Mouse (Mus musculus) retina, embryonic 14.5 days (tissue): ENCODE results near the gene Bik.
A peak's percentile ranks its signal among the peaks of the same experiment; 100 is the strongest.
"Not testable (repeated sequence)": the region's sequence is repeated elsewhere in the genome, so short reads cannot be mapped to it uniquely, and the experiment has no call there.

Source experiments
- DNase-seq: peaks from one replicate; pipeline ENCODE4 v3.0.0-alpha.2; 2015; ENCODE audit warnings: low spot score

Gene Bik

DNA sequence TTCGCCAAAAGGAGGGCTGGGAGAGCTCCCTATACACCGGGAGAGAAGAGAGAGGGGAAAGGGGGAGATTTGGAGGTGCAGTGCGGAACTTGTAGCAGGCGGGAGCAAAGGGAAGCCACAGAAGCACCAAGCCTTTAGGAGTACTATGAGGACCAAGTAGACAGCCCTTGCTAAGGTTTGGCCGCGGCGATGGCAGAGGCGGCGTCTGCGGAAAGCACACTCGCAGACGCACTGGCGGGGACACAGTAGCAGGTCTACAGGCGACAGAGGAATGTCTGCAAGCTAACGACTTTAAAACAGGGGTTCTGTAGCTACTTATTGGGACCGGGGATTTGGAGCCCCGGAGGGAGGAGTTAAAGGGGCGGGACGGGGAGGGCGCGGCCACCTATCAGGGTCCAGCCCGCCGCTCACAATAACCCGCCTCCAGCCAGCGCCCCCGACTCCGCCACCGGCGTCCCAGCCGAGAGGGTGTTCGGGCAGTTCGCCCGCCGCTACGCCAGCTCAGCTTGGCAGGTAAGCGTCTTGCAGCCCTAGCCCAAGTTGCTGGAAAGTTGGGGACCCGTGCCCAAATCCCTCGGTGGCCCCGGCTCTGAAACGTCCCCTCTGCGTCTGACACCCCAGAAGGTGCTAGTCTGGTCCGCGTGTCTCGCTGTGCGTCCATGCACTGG, at the start of gene Bik:
Gene Bik, plus strand, starts transcription at position 439 of the 668 bp plus-strand sequence.
- peak; percentile 67 for DNase-seq

DNA sequence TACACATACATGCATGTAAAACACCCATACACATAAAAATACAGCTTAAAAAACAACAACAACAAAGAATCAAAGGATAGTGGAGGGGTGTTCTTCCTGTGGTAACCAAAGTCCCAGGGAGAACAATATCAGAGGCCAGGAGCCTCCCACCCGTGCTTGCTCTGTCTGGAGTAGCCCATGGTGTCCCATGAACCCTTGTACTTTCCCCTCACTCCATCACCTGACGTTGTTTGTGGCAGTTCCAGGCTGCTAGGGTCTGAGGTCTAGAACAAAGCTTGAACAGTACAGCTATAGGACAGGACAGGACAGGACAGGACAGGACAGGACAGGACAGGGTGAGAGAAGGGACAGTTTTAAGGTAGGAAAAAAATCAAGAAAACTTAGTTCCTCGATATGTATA, 48.6 kb upstream of the Bik start:
- DNase-seq, result no peak

DNA sequence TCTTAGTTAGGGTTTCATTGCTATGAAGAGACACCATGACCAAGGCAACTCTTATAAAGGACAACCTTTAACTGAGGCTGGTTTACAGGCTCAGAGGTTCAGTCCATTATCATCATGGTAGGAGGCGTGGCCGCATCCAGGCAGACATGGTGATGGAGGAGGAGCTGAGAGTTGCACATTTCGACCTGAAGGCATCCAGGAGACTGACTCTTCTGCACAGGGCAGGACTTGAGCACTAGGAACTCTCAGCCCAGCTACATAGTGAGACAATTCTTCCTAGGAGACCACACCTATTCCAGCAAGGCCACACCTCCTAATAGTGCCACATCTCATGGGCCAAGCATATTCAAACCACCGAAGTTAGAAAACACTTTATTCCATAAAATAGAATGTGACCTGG, 46.8 kb upstream of the Bik start:
- no peak for DNase-seq

GRCm38 (mm10) chr15:83481236-83481780, 45.4 kb upstream of the Bik start:
- DNase-seq, result no peak

GRCm38 (mm10) chr15:83482645-83483224, 43.9 kb upstream of the Bik start:
- peak; percentile 32 for DNase-seq

DNA sequence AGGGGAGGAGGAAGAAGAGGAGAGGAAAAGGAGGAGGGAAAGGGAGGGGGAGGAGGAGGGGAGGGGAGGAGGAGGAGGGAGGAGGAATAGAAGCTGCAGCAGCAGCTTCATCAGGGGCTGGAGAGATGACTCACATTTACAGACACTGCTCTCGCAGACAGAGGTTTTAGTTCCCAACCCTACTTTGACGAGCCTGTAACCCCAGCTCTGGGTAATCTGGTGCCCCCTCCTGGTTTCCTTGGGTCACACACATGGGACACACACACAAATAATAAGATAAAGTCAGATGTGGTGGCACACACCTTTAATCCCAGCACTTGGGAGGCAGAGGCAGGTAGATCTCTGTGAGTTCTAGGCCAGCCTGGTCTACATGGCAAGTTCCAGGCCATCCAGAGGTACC, 43.2 kb upstream of the Bik start:
- DNase-seq, result peak; percentile 35

- no peak for DNase-seq
Measured at GRCm38 (mm10) chr15:83484311-83484710, 42.4 kb upstream of the Bik start.

- no peak for DNase-seq
Measured at GRCm38 (mm10) chr15:83487477-83488115, 39.1 kb upstream of the Bik start.

DNA sequence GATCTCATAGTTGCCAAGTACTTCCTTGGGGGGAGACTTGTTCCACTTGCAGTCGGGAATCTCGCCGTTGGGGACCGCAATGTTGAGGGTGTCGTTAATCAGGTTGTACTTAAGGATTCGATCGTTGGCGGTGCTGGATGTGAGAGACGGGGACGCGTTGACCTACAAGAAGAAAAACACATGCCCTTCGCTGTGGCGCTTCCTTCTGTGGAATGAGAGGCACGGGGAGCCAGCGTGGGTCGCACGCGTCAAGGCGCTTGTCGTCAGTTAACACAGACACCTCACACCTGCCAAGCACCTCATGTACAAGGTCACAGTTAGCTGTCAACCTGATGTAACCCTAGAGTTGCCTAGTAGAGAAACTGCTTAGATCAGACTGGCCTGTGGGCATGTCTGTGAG, 37.2 kb upstream of the Bik start:
- no peak for DNase-seq

GRCm38 (mm10) chr15:83491891-83492290, 34.8 kb upstream of the Bik start:
- no peak for DNase-seq

DNA sequence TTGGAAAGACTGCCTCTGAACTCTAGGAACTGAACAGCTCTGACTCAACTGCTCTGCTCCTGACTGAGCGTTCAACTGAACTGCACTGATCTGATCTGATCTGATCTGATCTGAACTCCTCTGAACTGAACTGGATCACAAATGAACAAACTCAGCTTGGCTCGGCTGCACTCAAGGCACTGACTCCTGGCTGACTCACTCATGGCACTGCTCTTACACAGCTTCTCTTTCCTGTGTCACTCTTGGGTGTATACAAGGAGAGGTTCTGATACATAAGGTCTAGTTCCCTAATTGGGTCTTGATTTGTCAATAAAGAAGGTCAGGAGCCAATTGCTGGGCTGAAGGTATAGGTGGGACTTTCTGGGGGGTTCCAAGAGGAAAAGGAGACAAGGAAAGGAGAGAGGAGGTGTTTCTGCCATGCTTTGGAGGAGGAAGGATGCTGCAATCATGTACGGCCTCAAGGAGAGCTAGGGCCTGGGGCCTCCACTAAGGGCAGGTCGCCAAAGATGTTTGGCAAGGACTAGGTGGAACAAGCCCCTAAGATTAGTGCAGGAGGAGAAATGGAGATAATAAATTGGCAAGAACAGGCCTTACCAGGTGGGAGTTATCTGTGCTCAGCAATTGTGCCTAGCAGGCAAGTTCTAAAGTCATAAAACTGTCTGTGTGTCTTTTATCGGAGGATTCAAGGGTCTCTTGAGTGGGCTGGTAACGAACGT, 32.6 kb upstream of the Bik start:
- DNase-seq, result no peak

DNA sequence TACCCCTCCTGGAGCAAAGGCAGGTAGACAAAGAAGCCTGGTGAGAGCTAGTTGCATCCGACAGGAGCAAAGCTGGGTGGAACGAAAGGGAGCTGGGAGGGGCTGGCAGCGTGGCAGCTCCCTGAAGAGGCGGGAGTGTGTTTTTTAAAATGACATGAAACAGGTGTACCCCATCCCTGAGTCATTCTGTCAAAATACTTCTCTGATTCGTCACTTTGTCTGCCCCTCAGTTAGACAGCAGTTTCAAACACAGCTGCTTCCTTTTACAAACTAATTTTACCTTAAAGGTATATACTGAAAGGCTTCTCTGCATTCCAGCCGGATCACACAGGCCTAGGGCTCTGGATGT, 32.1 kb upstream of the Bik start:
- DNase-seq, result no peak

DNA sequence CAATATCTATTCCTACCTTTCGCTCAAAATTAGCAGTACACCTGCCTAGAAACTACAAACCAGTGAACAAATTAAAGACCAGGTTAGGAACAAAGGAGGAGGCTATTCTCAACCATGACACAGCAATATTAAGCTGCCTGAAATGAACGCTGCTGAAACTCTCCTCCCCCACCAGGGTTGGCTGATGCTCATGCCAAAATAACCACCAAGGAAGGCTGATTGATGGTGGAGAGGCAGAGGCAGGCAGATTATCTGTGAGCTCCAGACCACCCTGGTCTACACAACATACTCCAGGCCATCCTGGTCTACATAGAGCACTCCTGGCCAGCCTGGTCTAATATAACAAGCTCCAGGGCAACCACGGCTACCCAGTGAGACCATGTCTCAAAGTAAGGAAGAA, 31.5 kb upstream of the Bik start:
- DNase-seq, result no peak

- DNase-seq, result no peak
Measured at GRCm38 (mm10) chr15:83495787-83496367, 30.8 kb upstream of the Bik start.

DNA sequence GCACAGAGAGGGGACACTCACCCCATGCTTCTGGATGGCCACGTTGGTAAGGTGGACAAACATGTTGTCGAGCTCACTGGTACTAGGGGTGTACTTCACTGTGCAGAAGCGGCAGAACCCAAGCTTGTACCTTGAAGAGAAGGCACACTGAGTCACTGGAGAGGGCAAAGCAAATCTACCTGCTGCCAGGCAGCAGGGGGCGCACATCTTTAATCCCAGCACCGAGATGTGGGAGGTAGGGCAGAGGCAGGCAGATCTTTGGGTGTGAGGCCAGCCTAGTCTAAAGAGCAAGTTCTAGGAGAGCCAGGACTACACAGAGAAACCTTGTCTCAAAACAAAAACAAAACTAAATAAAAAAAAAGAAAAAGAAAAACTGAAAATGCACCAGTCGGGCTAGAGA, 29.4 kb upstream of the Bik start:
- DNase-seq, result no peak

DNA sequence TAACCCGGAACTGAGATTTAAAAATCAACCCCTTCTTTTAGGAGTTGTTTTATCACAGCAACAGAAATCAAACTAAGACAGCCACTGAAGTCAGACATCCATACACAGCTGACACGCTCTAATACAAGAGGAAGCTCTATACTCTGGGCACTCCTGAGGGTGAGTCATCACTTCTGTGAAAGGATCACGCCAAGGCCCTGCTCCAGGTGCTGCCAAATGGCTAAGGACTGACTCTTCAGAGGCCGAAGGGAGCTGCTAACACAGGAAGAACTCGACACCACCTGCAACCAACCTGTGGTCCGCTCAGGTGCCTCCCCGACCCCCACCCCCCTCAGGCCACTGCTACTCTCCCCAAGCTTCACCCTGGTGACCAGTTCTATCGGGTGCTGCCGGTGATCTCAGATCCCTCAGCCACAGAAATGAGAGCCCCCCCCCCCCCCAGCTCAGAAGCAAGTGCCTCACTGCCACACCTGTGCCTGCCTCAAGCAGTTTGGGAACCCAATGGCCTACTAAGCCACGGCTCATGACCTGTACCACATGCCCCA, 27.4 kb upstream of the Bik start:
- DNase-seq, result no peak

DNA sequence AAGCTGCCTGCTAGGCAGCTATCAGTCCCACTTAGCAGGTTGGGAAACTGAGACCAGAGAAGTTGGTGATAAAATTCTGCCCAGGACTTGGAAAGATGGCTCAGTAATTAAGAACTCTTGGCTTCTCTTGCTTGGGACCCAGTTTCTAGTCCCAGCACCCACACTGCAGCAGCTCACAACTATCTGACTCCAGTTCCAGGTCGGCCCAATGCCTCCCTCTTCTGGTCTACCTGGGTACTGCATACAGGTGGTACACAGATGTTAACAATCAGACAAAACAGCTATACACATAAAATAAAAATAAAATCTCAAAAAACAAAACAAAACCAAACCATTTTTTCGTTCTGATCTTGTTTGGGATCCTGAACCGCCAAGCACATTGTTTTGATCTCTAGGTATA, 26.3 kb upstream of the Bik start:
- DNase-seq, result no peak

- DNase-seq, result not testable (repeated sequence)
Measured at GRCm38 (mm10) chr15:83501483-83501882, 25.2 kb upstream of the Bik start.

DNA sequence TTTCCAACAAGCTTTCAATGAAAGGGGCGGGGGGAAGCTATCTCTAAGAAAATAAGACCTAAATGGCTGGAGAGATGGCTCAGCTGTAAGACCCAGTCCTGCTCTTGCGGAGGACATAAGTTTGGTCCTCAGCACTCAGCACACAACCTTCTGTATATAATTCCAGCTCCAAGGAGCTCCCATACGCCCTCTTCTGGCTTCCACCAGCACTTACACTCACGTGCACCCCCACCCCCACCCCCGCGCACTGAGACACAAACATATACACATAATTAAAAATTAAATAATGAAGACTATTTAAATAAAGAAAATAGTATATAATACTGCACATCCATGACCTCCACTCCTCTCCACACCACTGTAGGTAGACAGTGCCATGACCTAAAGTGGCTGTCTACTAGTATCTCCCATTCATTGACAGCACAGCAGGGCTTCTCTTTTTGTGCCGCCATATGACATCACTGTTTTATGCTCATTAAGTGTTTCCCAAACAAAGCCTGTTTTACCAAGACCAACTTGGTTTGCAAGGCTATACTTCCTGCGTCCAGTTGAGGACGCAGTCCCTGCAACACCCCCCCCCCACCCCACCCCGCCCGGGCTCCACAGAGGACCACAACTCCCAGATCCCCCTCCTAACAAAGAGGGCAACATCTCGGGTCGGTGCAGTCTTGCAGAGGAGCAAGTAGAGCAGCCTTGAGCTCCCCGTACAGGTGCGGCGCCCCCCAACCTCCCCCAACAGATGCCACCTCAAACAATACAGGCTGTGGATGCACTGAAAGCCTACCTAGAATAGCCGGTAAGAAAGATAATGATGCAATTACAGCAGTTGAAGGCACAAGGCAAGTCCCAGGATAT, 16.5 kb upstream of the Bik start:
- peak; percentile 42 for DNase-seq

- peak; percentile 95 for DNase-seq
Measured at GRCm38 (mm10) chr15:83510805-83511405, 15.8 kb upstream of the Bik start, which contains the start of gene Ttll1. Gene Ttll1 (minus strand): TSS chr15:83510893.
